Mouse (Mus musculus): Measurements from ENCODE around the gene Tspan33.
"Not testable (repeated sequence)": the region's sequence is repeated elsewhere in the genome, so short reads cannot be mapped to it uniquely, and the experiment has no call there.

Tspan33 gene

GRCm38 (mm10) chr6:29693953-29694352 lies at the start of gene Tspan33:
Tspan33 (plus strand) TSS chr6:29694222.
- peak; percentile 73 for DNase-seq (ENCODE audit: low read depth)

DNA sequence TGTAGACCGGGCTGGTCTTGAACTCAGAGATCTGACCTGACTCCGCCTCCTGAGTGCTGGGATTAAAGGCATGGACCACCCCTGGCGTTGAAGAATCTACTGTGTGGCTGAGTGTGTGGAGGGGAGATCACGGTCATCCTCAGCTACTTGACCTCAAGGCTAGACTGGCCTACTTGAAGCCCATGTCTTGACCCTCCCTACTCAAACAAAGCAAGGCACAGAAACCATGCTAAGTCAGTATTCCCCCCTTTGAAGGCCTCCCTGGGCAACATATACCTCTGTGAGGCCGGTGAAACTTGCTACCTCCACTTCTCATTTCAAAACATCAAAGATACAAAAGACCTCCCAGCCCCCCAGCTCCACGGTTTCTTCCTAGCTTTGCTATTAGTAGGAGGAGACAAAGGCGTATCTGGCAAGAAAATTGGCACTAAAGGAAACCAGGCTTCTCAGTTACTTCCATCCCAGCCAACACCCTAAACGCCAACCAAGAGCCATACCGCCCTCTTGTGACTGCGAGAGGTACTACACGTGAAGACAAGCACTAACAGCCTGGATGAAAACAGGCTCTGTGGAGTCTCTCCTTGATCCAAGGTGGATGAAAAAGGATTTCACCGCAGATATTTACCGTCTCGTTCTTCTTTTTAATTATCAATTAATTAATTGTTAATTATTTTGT lies 44.4 kb upstream of the Tspan33 start:
- peak; percentile 91 for DNase-seq (ENCODE audit: low read depth)

GRCm38 (mm10) chr6:29650170-29650549 lies 43.9 kb upstream of the Tspan33 start:
- no peak for DNase-seq (ENCODE audit: low read depth)

DNA sequence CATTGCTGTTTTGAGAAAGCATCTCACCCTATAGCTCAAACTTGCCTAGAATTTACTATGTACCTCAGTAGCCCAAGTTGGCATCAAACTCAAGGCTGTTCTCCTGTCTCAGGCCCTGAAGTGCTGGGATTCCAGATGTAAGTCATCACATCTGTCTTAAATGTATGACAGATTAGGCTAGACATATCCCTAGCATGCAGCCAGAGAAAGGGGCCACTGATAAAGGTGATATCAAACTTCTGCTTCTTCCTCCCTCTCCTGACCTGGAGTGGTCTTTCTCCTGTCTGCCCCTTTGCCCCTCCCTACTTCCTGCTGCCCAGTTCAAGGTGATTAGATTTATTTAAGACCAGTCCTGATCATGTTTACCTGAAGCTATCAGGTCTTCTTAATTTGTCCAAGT lies 40.8 kb upstream of the Tspan33 start:
- DNase-seq (ENCODE audit: low read depth), result no peak

DNA sequence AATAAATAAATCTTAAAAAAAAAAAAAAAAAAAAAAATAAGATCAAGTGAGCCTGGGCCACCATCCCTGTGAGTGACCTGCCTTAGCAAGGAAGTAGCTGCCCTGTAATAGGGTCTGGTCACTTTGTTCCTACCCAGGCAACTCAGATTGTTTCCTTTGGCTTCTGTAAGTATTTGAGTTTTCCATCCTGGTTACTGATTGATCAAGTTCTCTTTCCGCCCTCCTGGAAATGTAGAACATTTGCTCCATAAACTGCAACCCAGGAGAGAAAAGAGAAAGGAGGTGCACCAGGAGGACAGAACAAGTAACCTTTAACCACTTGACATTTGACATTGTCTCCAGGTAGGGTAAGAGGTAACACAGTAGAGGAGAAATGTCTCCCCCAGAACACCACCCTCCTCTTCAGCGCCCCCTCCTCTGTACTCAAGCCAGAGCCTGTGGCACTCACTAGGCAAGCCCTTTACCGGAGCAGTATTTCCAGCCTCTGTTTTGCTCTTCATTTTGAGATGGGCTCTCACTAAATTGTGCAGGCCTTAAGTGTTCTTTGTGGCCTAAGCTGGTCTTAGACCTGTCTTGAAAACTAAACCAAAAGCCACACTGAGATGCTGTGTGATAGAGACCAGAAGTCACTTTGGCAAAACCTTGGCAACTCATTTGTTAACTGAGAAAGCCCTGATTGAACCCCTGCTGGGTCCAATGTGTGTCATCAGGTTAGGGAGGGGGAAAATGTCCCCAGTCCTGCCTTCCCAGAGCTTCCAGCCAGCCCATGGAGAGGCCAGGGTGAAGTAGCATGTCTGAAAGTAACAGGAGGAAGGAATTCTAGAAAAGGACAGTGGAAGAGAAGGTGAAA lies 35.2 kb upstream of the Tspan33 start:
- no peak for DNase-seq (ENCODE audit: low read depth)

GRCm38 (mm10) chr6:29659964-29660363 lies 34.1 kb upstream of the Tspan33 start:
- no peak for DNase-seq (ENCODE audit: low read depth)

GRCm38 (mm10) chr6:29660662-29661307 lies 33.2 kb upstream of the Tspan33 start:
- no peak for DNase-seq (ENCODE audit: low read depth)

DNA sequence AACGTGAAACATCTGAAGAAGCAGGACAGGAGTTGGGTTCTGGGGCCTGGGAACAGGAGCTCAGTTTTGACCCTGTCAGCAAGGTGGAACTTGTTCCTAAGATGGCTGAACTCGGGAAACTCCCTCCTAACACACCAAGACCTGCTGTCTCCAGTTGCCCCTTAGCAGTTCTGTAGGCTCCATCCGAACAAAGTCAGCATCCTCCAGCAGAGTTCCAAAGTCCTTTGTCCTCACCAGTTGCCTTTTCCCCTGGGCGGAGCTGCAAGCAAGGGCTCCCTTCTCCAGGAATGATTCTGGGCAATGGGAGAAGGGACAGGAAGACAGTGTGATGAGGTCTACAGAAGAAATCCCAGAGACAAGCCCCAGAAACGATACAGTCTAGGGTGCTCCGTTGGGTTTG lies 26.8 kb upstream of the Tspan33 start:
- no peak for DNase-seq (ENCODE audit: low read depth)

DNA sequence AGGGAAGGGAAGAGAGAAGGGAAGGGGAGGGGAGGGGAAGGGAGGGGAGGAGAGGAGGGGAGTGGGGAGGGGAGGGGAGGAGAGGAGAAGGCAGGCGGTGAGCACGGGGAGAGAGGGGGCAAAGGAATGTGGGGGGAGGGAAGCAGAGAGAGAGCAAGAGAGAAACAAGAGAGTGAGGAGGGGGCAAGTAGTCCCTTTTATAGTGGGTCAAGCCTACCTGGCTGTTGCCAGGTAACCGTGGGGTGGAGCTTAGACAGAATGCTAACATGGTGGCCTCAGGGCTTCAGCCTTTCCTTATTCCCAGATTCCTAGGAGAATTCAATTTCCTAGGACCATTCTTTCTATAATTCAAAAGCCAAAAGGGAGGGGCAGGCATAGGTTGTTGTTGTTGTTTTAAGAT lies 22.3 kb upstream of the Tspan33 start:
- DNase-seq (ENCODE audit: low read depth), result no peak

GRCm38 (mm10) chr6:29672563-29673411 lies 21.2 kb upstream of the Tspan33 start:
- DNase-seq (ENCODE audit: low read depth), result no peak

GRCm38 (mm10) chr6:29673739-29674138 lies 20.3 kb upstream of the Tspan33 start:
- DNase-seq (ENCODE audit: low read depth), result no peak

- not testable (repeated sequence) for DNase-seq (ENCODE audit: low read depth)
Observed at GRCm38 (mm10) chr6:29679947-29680550, 14.0 kb upstream of the Tspan33 start.

DNA sequence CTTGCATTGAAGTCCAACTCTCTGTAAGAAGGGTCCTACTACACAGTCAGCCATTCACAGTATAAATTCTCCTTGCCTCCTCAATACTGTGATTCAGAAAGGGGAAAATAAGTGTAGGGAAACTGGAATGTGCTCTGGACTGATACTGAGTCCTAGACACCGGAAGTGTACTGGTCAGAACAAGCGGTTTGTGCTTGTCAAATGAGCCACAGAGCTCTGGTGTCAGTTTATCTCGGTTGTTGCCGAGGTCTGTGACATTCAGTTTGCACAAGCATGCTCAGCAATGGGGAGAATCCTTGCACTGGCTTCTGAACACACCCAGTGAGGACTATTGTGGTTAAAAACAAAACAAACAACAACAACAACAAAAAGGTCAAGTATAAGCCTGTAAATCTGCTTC lies 12.2 kb upstream of the Tspan33 start:
- DNase-seq (ENCODE audit: low read depth), result no peak

GRCm38 (mm10) chr6:29684686-29685085 lies 9.3 kb upstream of the Tspan33 start:
- no peak for DNase-seq (ENCODE audit: low read depth)

- no peak for DNase-seq (ENCODE audit: low read depth)
Observed at GRCm38 (mm10) chr6:29685952-29686351, 8.1 kb upstream of the Tspan33 start.

GRCm38 (mm10) chr6:29689458-29689857 lies 4.6 kb upstream of the Tspan33 start:
- no peak for DNase-seq (ENCODE audit: low read depth)

DNA sequence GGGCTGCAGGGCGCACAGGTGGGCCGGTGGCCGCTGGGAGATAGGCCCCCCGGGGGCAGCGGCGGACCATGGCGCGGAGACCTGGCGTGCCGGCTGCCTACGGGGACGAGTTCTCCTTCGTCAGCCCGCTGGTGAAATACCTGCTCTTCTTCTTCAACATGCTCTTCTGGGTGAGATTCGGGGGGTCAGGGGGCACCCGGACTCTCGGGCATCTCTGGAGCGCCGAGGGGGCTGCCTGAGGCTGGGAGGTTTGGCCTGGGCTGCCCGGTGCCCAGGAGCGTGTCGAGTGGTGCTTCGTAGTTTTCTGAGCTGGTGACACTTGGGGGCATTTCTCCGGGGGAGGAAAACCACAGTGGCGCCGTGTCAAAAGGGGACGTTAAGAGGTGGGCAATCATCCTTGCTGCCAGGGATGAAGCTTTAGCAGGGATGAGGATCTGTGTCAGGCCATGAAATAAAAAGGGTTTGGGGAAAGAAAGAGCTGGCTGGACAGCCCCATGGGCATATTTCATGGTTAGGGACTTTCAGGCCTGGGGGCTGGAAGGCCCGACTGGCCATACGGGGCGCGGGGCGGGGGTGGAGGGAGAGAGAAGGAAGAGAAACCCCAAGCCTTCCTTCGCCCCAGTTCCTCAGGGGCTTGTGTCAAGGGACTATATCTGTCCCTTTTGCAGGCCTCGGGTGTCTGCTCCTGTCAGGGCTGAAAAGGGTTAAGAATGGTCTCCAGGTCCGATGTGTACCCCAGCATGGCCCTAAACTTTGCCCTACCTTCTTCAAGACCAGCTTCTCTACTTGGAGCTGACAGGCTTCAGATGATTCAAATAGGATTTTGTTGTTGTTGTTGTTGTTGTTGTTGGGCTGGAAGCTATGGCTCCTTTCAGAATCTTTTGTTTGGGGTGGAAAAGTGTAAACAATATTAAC lies 610 bp downstream of the Tspan33 start:
- DNase-seq (ENCODE audit: low read depth), result no peak

- no peak for DNase-seq (ENCODE audit: low read depth)
Observed at GRCm38 (mm10) chr6:29695290-29695674, 1.3 kb downstream of the Tspan33 start.

DNA sequence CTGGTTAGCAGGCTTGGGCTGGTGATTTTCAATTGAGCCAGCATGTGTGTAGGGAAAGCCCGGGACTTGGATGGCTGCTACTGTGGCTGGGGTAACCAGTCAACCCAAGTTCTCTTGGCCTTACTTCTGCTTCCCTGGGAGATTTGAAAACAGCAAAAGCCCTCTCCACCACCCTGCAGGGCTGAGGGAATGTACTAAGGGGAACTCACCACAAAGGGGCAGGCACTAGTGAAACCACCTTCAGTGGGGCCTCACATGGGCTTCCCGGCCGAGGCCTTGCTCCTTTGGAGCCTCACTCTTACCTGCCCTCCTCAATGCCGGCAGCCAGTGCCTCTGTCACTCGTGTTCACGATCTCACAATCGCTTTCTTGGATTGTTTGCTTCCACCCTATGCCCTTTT lies 2.0 kb downstream of the Tspan33 start:
- DNase-seq (ENCODE audit: low read depth), result no peak

DNA sequence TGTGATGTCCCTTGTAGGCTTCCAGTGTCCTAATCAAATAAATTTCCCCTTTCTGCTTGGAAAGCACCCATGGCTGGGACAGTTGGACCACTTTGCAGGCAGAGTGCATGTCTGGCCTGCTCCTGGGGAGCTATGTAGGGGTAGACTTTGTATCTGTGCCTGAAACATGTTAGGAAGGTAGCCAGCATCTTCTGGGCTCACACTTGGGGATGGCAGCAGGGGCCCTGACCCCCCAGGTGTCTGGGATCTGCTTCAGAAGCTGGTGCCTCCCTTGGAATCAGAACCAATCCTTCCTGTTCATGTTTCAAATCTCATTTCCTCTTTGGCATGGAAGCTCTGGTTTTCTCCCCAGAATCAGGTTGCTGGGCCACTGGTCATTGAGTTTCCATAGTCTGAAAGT lies 3.1 kb downstream of the Tspan33 start:
- no peak for DNase-seq (ENCODE audit: low read depth)

- no peak for DNase-seq (ENCODE audit: low read depth)
Observed at GRCm38 (mm10) chr6:29697548-29697947, 3.5 kb downstream of the Tspan33 start.
